8 mouse cellular contexts compared by ENCODE assay signal in the genomic region with DNA sequence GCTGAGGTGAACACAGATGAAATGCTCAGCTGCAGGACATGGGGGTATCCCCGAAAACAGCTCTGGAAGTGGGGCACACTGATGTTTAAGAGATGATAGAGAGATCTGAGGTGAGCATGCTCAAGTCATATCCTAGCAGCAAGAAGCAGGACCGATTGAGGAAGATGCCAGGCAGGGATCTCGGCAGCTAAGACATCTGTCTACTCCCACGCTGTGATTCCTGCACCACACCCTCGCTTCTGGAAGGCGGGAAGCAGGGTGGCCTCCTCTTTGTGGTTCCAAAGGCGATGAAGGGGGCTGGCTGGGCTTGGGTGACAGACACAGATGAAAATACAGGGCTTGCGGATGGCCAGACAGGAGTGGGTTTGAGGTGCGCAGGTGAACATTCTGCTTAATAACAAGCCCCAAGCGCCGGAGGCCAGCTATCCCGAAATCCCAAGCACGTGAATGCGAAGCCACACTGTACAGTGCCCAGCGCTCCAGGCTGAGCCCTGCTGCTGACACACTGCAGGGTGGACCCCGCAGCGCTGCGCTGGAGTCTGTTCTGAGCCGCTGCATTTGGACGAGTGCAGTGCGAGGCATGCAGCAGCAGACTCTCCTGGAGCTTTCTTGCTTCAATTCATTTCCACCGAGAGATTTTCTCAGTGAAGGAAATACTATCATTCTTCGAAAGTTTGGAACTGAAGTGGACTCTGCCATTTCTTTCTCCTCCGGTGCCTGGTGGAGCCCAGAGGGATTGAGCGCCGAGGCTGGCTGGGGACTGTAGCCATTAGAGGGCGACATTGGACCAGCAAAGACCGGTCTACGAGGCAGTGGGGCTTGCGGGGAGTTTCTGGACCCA.
DNase-seq lines count a peak whose midpoint lies in the region; ATAC-seq and TF ChIP-seq lines count a peak whose summit lies in the region.

No protein-coding gene starts in this region.

- DNase-seq in adrenal gland, adult 8-10 months = peak; percentile 66
- DNase-seq in cerebellum, postnatal 4 days (ENCODE audit: low spot score in 2 of 2) = peak; percentile 50 to 85
- DNase-seq in gastrocnemius, adult 18-20 months (ENCODE audit: low spot score) = peak; percentile 60
- DNase-seq in layer of hippocampus, postnatal 14 days (ENCODE audit: low spot score in 2 of 2) = peak; percentile 80 to 86
- peak; percentile 79 for DNase-seq in lung, postnatal 36 days
- peak; percentile 84 to 90 for DNase-seq in right cerebral cortex, postnatal 10 days (ENCODE audit: low spot score in 2 of 2)
- DNase-seq in thymus, adult 2 months = no peak

- no peak overlapping the region for H3K27ac ChIP-seq in hindbrain, embryonic 12.5 days
- no peak overlapping the region for H3K27ac ChIP-seq in thymus, adult 2 months (ENCODE audit: control insufficient read depth, insufficient read depth, low read length)

- peaks cover 10% of the 10 kb centered on the region for H3K27me3 ChIP-seq in hindbrain, embryonic 12.5 days
- H3K27me3 ChIP-seq in thymus, adult 2 months (ENCODE audit: control insufficient read depth, insufficient read depth, low read length) = no peaks in the 10 kb centered on the region

- H3K4me1 ChIP-seq in hindbrain, embryonic 12.5 days = peaks cover 13% of the 10 kb centered on the region
- H3K4me1 ChIP-seq in thymus, adult 2 months (replicated peaks; ENCODE audit: control insufficient read depth, insufficient read depth, low read length) = no peaks in the 10 kb centered on the region

- ATAC-seq in hindbrain, embryonic 12.5 days (ENCODE audit: low FRiP score) = peak; percentile 82

- WGBS in hindbrain, embryonic 12.5 days = 22% methylated on average over 30 of the region's 30 CpGs
- WGBS in thymus, adult 2 months = 28% methylated on average over 30 of the region's 30 CpGs

- H3K9me3 ChIP-seq in hindbrain, embryonic 12.5 days (replicated peaks) = no peaks in the 10 kb centered on the region

- no peak for TF ChIP-seq POLR2A in thymus, adult 2 months (IDR thresholded peaks at IDR 0.05; ENCODE audit: control insufficient read depth, extremely low read depth, insufficient read depth, low read length, poor library complexity)

- H3K9ac ChIP-seq in hindbrain, embryonic 12.5 days = no peak overlapping the region

- H3K4me3 ChIP-seq in hindbrain, embryonic 12.5 days = 0 out of 2 replicates have a peak overlapping the region, but pooled peaks have one; percentile 8
- H3K4me3 ChIP-seq in thymus, adult 2 months (ENCODE audit: control insufficient read depth, insufficient read depth, low read length) = no peak overlapping the region

- H3K4me2 ChIP-seq in hindbrain, embryonic 12.5 days (replicated peaks) = peak overlapping the region; percentile 48

- no peaks in the 10 kb centered on the region for H3K36me3 ChIP-seq in hindbrain, embryonic 12.5 days
- H3K36me3 ChIP-seq in thymus, adult 2 months (ENCODE audit: control insufficient read depth, insufficient read depth, low read length) = no peaks in the 10 kb centered on the region

- no peak for TF ChIP-seq CTCF in thymus, adult 2 months (IDR thresholded peaks at IDR 0.05; ENCODE audit: borderline replicate concordance, control insufficient read depth, extremely low read depth, insufficient read depth, low read length, poor library complexity)
